Mouse (Mus musculus) neural tube, embryonic 11.5 days (tissue): Measurements from ENCODE around the gene Slc6a5. TPM values are rescaled to one million over a fixed set of nuclear protein-coding genes. Genes with fewer than 3 reads are reported as not detected.

Source experiments
- ATAC-seq: fragments of 200-750 bp; cut with Nextera tagmentation; 2 replicates; pipeline ENCODE4 v1.8.0; 2017; ENCODE audit warnings: moderate number of reproducible peaks, mild to moderate bottlenecking, moderate TSS enrichment, moderate library complexity; ENCODE audit not compliant: insufficient read depth, low FRiP score, low TSS enrichment
- DNase-seq: peaks from one replicate; pipeline ENCODE4 v3.0.0-alpha.2; 2015; ENCODE audit warnings: low spot score
- H3K27ac ChIP-seq: fragments of 300-500 bp; sonication (generic); 2 replicates; pipeline ENCODE4 v1.5.1; 2014; ENCODE audit warnings: low read depth, mild to moderate bottlenecking, low read length
- H3K27me3 ChIP-seq: fragments of 300-500 bp; sonication (generic); 2 replicates; pipeline ENCODE4 v1.6.1; 2014; ENCODE audit warnings: mild to moderate bottlenecking, low read length, mixed read lengths; ENCODE audit not compliant: control insufficient read depth, insufficient read depth
- H3K36me3 ChIP-seq: fragments of 300-500 bp; sonication (generic); 2 replicates; pipeline ENCODE4 v1.6.1; 2014; ENCODE audit warnings: mild to moderate bottlenecking, low read length, moderate library complexity, mixed read lengths; ENCODE audit not compliant: control insufficient read depth, insufficient read depth
- H3K4me1 ChIP-seq: fragments of 300-500 bp; sonication (generic); 2 replicates; pipeline ENCODE4 v1.6.1; 2014; ENCODE audit warnings: low read length, mixed read lengths; ENCODE audit not compliant: control insufficient read depth, insufficient read depth
- H3K4me2 ChIP-seq: fragments of 300-500 bp; sonication (generic); 2 replicates; pipeline ENCODE4 v1.6.1; 2014; ENCODE audit warnings: low read depth, mild to moderate bottlenecking, moderate library complexity
- H3K4me3 ChIP-seq: fragments of 300-500 bp; sonication (generic); 2 replicates; pipeline ENCODE4 v1.5.1; 2014; ENCODE audit warnings: low read depth, low read length
- H3K9ac ChIP-seq: fragments of 300-500 bp; sonication (generic); 2 replicates; pipeline ENCODE4 v1.6.1; 2014; ENCODE audit warnings: mild to moderate bottlenecking, low read length
- H3K9me3 ChIP-seq: fragments of 300-500 bp; sonication (generic); 2 replicates; pipeline ENCODE4 v1.6.1; 2016; ENCODE audit warnings: low read length; ENCODE audit not compliant: control insufficient read depth
- WGBS: fragments of 180-500 bp; shearing (Covaris S2); extraction: QIAGEN DNeasy Blood & Tissue Kit; methylation state at CpG from one replicate; pipeline ENCODE4 v1.1.7; 2014; 5-methylcytosine and 5-hydroxymethylcytosine counted together
- polyA plus RNA-seq: library from polyadenylated mRNA; unstranded; fragments of >200 nt; fragmentation: Nextera tagmentation; extraction: Ambion mirVana; gene quantifications from 2 replicates; pipeline ENCODE4 v1.2.1, GENCODE M21; 2014

The Slc6a5 gene
- polyA plus RNA-seq, 1 experiment from 2014 or later: 4.4 TPM

DNA sequence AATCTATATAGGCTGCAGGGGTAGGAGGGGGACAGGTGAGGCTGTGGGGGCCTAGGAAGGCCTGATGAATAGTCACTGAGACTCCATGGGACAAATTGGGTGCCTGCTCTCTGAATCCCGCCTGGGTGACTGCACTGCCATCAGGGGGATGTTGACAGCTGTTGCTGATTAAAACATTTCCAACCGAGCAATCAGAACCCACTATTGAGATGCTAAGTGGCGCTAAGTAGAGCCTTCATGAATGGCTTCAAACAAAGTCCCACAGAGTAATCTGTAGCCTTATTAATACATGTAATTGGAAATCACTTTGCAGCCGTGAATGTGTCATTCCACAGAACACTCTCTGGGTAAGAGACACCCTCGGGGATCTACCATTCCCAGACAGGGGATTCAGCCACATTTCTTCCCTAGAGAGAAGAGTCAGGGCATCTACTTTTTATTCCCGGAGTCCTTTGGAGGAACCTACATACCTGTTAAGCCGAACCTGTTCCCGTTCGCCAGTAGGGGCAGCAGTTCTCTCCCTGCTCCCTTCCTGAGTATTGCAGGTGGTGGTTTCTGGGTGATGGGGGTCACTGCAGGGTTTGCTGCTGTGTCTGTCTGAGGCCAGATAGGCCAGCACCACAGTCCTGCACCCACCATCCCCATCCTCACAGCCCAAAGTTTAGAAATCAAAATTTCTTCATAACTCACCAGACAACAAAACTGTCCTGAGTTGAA, 71.7 kb downstream of the Slc6a5 start:
- 13% methylated on average over 9 of the region's 9 CpGs for WGBS

DNA sequence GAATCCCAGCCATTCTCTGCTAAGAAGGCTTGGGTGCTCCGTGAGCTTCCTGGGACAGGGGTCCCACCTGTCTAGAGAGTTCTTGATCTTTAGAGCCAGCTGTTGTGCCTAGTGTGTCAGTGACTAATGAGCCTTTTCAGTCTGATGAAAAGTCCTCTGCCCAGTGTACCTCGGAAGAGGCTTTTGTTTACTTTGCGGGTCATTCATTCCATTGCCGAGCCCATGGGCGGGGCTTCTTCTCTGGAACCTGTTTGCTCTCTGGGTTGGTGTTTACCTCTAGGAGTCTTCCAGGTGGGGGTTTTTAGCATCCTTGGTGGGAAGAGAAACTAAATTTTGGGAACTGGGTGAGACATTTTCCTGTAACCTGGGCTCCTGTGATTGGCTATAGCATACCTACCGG, 74.8 kb downstream of the Slc6a5 start:
- Histone ChIP-seq H3K27me3 (no peaks in the 10 kb centered on the region), H3K27ac (no peak overlapping the region), H3K4me2 (no peak overlapping the region), H3K4me1 (no peaks in the 10 kb centered on the region), H3K9ac (no peak overlapping the region), H3K4me3 (no peak overlapping the region), H3K36me3 (no peaks in the 10 kb centered on the region), H3K9me3 (no peaks in the 10 kb centered on the region)
- DNase-seq: no peak
- 18% methylated on average over 6 of the region's 6 CpGs for WGBS
- no peak for ATAC-seq

More for the DNA sequence above, 71.7 kb downstream of the Slc6a5 start:
- H3K4me3 ChIP-seq: no peak overlapping the region
- ATAC-seq (no peak), DNase-seq (no peak)
- H3K36me3 ChIP-seq: no peaks in the 10 kb centered on the region
- no peak overlapping the region for H3K9ac ChIP-seq
- no peaks in the 10 kb centered on the region for H3K9me3 ChIP-seq
- no peak overlapping the region for H3K27ac ChIP-seq
- H3K4me1 ChIP-seq: no peaks in the 10 kb centered on the region
- H3K27me3 ChIP-seq: peaks cover 6% of the 10 kb centered on the region
- no peak overlapping the region for H3K4me2 ChIP-seq

DNA sequence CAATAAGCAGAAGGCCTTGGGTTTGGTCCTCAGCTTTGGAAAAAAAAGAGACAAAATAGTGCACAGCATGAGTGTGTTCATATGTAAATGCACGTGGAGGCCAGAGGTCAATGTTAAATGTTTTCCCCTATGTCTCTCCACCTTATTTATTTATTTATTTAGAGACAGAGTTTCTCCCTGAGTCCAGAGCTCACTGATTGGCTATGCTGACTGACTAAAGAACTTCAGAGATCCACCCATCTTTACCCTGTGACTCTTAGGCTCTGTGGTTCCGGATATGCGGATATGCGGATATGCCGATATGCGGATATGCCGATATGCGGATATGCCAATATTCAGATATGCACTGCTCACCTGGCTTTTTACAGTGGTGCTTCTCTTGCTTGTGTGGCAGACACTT, 76.0 kb downstream of the Slc6a5 start:
- no peaks in the 10 kb centered on the region for H3K9me3 ChIP-seq
- no peaks in the 10 kb centered on the region for H3K27me3 ChIP-seq
- H3K4me3 ChIP-seq: no peak overlapping the region
- H3K9ac ChIP-seq: no peak overlapping the region
- no peaks in the 10 kb centered on the region for H3K36me3 ChIP-seq
- H3K27ac ChIP-seq: no peak overlapping the region
- H3K4me1 ChIP-seq: no peaks in the 10 kb centered on the region
- WGBS: 90% methylated on average over 8 of the region's 8 CpGs
- ATAC-seq (no peak), DNase-seq (no peak)
- no peak overlapping the region for H3K4me2 ChIP-seq

DNA sequence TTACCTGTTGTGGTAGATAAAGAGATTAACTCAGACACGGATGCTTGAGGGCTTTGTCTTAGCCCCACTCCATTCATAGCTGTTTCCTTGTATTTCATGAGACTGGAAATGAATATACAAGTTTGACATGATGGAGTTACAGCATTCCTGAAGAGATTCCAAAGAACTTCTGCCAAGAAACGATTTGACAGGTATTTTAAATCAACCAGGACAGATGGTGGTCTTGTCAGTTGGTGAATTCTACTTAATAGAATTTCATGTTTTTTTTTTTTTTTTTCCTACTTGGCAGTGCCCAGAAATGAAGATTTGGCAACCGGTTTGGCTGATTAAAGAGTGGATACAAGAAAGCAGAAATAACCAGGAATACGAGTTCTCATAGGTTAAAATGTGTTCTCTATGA, 89.4 kb downstream of the Slc6a5 start:
- H3K9ac ChIP-seq: no peak overlapping the region
- H3K36me3 ChIP-seq: no peaks in the 10 kb centered on the region
- no peak for DNase-seq
- H3K4me3 ChIP-seq: no peak overlapping the region
- ATAC-seq: no peak
- H3K27ac ChIP-seq: no peak overlapping the region
- WGBS: 75% methylated on average over 4 of the region's 4 CpGs
- no peaks in the 10 kb centered on the region for H3K4me1 ChIP-seq
- H3K27me3 ChIP-seq: no peaks in the 10 kb centered on the region
- no peak overlapping the region for H3K4me2 ChIP-seq
- H3K9me3 ChIP-seq: no peaks in the 10 kb centered on the region

DNA sequence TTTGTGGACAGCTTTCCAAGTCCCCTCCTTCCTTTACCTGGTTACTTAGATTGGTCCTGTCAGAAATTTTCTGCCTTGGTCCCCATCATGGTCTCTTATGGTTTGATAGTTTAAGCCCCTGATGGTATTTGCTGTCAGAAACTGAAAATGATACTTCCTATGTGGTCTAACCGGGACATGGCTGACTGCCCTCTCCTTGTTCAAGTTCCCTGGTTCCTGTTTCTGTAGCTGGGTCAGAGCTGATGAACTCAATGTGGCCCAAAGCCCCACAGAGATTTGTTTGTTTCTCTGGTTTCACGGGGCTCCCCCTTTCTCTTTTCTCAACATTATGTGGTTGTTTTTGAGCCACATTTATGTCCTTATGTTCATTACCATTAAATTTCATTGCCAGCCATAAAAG, 95.3 kb downstream of the Slc6a5 start:
- Histone ChIP-seq H3K36me3 (no peaks in the 10 kb centered on the region), H3K4me2 (no peak overlapping the region), H3K27me3 (no peaks in the 10 kb centered on the region), H3K9ac (no peak overlapping the region), H3K4me3 (no peak overlapping the region), H3K9me3 (no peaks in the 10 kb centered on the region), H3K4me1 (no peaks in the 10 kb centered on the region), H3K27ac (no peak overlapping the region)
- DNase-seq (no peak), ATAC-seq (no peak)
- WGBS: 65% methylated on average over 2 of the region's 2 CpGs

Other genes starting within 250 kb of the Slc6a5 start
- 3.2 and 3.4 TPM in 2 replicates for gene Htatip2, start 151.0 kb upstream of the Slc6a5 start, polyA plus RNA-seq
- gene Prmt3, start 131.8 kb upstream of the Slc6a5 start, polyA plus RNA-seq: 54.8 and 55.0 TPM in 2 replicates
- gene Nell1, start 64.7 kb downstream of the Slc6a5 start, polyA plus RNA-seq: 4.9 and 5.1 TPM in 2 replicates